Mouse (Mus musculus) liver, postnatal 0 days (tissue): ENCODE measurements around the gene Gkn3.

ENCODE experiments used
- CTCF ChIP-seq: sonication (generic); IDR thresholded peaks from 2 replicates; pipeline ENCODE4 v1.5.1; 2016; ENCODE audit warnings: antibody characterized with exemption, low read depth
- EP300 ChIP-seq: IDR thresholded peaks from 2 replicates; pipeline ENCODE4 v1.6.1; 2016; ENCODE audit warnings: antibody characterized with exemption, low read depth, mild to moderate bottlenecking

DNA sequence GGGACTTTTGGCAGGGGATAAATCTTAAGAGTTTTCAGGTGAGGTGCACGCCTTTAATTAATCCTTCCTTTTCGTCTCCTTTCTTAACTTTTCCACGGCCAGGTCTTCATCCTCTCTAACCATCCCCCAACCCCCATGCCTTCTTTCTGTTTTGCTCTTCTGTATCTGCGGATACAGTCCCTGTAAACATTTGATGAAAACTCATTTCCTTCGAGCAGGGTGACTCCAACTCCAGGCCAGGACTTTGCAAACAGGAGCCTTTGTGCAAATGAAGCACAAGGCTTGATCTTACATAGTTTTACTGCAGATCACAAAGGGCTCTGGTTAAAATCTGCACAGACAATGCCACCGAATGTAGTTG is 52.8 kb downstream of the Gkn3 start:
- no peak for TF ChIP-seq EP300
- TF ChIP-seq CTCF: no peak
